Mouse (Mus musculus) forelimb bud, embryonic 11.5 days (tissue): Measurements from ENCODE around the gene Rapgef2.
"Not testable (repeated sequence)": the region's sequence is repeated elsewhere in the genome, so short reads cannot be mapped to it uniquely, and the experiment has no call there.

Experiments used
- DNase-seq: peaks from one replicate; pipeline ENCODE4 v3.0.0-alpha.2; 2012; ENCODE audit warnings: low read depth, low spot score

Rapgef2 gene

DNA sequence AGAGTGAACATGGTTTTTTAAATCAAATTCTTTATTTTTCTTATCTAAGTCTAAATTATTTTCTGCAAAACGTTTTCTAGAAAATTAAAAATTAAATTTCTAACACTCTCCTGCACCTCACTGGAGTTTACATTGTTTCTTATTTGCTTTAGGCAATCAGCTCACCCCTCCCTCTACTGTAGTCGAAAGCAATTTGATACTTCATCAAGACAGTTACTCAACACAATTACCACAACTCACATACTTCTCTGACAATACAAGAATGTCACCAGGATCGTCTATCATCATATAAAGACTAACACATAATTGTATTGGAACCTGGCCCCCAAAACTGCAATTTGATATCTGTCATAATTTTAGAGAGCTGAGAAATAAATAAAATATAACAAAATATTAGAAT, 51.8 kb downstream of the Rapgef2 start:
- no peak for DNase-seq

DNA sequence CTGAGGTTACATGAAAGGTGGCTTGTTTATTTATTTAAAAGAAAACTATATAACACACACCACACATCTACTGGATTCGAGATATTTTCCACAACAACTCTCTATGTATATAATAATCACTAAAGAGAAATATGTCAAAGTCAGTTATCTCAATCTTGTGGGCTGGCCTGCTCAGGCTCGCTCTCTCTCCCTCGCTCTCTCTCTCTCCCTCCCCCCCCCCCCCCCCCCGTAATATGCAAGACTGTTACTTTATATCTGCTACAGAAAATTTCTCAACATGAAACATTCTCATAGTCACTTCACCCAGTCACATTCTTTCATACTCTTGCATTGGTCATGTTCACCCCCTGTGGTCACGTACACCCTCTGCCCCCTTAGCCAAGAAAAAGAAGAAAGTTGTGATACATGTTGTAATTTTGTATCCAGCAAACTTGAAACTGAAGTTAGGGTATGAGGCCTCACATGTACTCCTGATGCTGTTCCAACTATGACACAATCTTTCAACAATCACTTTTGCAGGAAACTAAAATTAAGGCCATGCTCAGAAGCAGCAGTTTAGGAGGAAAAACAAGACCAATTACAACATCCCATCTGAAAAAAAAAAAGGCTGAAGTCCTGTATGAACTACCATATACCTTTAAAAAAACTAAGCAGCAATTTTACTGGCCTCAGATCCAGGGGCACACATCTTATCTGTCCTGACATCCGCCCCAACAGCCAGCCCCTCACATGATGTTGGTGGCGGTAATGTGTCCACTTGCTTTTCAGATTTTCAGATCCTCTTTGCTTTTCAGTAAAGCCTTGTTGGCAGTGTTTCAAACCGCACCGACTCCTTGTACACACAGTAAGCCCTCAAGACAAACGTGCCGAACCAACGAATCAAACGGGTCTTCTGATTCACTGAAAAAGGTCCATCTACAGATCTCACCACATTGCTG, 52.6 kb downstream of the Rapgef2 start:
- no peak for DNase-seq

DNA sequence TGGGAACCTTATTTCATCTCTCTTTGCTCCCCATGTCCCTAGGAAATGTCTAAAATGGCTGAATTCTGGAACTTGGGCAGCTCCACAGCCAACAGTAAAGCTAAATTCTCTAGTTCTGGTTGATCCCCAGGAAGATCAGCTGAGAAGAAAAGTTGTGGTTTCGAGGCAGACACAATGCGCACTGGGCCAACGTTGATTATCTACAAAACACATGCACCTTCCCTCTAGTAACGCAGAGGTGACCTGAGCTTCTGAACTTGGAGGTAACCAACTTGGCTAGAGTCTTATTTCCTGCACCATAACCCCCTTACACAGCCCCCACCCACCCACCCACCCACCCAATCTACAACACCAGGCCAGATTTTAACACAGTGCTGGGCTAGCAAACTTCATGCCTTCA, 55.6 kb downstream of the Rapgef2 start:
- DNase-seq, result no peak

DNA sequence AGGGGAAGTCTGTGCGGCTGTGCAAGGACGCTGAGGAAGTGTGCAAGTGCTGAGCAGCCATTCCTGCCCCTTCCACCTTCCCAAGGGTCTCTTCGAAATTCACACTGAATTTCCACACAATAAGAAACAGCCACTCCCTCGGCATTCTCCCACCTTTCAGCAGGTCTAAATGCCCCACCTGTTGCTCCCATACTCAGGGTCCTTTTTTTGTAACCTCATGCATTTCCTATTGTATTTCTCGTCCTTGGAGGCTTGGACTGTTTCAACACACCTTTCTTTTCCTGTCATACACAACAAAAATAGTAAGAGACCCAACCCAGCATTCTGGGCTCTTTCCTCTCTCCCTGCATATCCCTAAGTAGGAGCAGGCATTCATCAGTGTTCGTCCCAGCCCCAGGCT, 56.8 kb downstream of the Rapgef2 start:
- DNase-seq, result no peak

DNA sequence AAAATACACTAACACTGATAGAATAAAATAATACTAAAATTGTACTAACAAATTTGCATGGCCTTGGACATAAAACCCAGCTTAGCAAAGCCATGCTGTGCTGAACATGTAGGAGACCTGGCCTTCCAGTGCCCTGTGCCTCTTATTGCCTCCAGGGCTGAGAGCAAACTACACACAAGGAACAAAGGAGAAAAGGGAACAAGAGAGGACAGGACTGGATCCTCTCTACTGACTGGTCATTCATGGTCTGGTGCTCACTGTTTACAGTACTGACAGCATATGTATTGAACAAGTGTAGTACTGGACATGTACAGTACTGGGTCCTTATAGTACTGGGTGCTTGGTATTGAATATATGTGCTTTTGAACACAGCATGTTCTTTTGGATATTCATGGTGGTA, 58.0 kb downstream of the Rapgef2 start:
- DNase-seq, result no peak

DNA sequence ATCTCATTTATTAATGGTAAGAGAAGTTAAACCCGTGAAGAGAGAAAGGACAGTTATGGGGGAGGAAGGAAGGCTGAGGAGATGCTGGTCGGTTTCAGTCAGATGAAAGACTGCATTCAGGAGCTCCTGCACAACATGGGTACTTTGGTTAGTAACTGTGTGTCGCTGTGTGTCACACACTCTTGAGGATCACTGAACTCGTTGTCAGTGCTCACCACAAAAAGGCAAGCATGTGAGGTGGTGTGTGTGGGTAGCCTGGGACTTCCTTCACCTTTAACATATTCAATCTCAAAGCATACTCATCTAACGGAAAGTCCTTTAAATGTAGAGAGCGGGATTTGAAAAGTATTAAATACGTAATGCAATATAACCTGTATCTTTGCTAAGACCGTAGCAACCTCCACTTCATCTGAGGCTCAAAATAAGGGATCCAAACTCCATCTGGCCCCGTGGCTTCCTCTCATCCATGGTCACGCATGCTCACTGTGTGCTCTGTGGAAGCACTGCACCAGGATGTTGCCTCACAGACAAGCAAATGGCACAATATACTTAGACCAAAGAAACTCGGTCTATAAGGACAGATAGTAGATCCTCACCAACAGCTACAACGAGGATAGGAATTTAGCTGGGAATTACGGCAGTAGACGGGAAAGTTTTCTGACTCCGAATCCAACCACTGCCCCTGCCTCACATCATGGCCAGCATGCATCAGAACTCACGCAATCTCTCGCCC, 58.8 kb downstream of the Rapgef2 start:
- no peak for DNase-seq

DNA sequence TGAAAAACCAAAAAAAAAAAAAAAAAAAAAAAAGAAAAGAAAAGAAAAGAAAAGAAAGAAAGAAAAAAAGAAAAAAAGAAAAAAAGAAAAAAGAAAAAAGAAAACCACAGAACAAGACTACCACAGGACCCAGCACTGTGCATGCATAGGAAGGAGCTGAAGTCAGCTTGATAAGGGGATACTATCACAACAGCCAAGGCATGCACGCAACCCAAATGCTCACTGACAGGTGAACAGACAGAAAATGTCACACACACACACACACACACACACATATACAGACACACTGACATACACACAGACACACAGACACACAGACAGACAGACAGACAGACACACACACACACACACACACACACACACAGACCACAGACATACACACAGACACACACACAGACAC, 59.5 kb downstream of the Rapgef2 start:
- not testable (repeated sequence) for DNase-seq

DNA sequence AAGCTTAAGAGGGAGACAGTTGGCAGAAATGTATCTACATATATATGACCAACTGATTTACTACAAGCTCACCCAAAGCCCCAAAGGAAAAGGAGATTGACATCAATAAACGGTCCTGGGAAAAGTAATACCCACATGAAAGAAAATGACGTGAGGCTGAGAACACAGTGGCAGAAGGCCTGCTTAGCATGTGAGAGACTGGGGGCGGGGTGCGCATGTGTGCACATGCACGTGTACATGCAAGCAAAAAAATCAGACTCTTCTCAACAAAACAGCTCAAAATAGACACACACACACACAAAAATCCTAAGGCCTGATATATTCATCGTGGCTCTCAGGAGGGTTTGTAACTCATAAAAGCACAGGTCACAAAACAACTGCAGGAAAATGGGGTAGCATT, 60.4 kb downstream of the Rapgef2 start:
- no peak for DNase-seq

DNA sequence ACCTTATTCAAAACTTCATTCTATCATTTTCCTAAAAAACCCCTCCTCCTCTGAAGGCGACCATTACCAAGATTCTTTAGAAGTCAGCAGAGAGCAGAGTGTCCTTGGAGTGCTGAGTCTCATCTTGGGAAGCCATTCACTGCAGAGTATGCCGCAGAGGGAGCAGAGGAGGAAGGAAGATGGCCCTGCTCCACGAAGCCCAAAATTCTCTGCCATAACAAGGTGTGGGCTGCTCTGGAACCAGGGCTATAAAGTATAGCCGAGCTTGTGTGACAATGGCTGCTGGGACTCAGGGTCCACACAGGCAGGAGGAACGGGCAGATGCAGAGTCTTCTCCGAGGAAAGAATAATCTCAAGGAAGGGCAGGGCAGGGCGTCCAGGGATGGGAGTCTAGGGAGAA, 62.0 kb downstream of the Rapgef2 start:
- DNase-seq, result no peak

DNA sequence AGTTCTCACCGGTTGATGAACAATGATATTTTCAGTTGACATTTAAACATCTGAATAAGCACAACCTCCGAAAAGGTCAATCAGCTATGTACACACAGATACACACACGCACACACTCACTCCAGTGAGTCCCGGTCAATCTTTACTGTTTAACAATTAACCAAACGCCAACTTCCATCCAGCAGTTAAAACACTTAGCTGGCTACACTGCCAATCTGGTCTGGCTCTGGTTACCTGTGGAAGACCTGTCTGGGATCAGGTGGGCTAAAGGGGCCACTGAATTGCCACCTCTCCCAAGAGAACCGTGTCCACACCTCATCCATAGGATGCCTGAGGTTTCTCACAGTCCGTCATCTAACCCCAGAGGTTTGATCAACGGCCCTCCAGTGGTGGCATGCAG, 63.0 kb downstream of the Rapgef2 start:
- no peak for DNase-seq

DNA sequence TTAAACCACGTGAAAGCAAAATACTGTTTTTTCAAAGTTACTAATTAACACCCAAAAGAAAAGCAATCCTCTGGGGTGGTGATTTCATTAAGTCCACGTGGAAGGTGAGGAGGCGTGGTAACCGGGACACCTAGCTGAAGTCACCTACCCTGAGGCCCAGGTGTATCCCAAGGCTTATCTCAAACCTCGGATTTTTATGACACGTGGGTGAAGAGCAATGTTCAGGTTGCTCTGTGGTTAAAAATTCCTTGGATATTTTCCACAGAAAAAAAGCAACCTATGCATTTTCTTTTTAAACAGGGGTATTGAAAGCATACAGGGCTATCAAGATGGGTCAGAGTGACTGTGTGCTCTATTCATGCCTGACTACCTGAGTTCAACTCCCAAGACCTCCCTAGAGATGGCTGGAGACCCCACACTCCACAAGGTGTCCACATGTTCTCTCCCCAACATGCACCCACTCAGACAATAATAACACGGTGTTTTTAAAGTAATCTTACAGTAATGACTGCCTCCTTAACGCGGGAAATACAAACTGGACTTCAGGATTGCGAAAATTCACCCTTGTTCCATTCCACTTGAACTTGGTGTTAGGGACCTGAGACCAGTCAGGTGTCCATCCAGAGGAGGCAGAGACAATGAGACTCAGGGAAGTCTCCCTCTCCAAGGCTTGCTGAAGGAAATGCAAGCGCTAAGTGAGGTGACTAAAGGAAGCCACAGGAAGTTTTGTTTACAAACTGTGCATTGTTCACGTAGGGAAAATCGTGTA, 63.9 kb downstream of the Rapgef2 start:
- DNase-seq, result no peak

DNA sequence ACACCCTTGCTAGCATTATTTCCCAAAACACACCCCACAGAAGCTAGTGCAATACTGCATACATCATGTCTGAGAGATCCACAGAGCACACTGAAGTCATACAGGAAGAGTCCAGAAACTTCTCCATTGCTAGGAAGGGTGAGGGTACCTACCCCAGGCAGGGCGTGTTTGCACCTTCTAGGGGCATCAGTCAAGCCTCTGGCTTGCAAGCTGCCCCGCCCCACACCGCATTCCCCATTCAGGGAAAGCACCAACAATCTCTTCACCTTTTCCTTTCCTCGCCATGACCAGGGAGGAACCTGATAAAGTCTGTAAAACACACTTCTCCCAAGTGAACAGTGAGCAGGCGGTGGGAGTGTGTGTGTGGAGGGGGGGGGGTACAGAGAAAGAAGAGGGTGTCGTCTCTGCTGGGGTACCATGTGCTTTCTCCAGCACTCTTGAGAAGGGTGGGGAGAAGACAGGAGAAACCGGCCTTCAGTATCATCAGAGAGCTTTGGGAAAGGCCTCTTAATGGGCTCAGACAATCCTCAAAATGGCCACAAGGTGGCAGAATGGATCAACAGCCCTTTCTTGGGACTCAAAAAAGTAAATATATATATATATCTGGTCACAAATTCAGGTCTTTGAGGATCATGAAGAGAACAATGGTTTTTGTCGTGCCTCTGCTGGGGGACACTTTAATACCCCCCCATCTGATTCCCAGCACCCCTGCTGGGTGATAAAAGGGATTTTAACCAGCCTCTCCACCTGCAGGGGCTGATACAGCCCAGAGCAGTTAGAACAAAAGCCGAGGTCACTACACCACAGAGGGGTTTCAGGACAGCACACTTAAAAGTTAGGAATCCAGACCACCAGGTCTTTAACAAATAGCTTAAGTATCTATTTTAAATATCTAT, 64.8 kb downstream of the Rapgef2 start:
- DNase-seq, result peak; percentile 74

DNA sequence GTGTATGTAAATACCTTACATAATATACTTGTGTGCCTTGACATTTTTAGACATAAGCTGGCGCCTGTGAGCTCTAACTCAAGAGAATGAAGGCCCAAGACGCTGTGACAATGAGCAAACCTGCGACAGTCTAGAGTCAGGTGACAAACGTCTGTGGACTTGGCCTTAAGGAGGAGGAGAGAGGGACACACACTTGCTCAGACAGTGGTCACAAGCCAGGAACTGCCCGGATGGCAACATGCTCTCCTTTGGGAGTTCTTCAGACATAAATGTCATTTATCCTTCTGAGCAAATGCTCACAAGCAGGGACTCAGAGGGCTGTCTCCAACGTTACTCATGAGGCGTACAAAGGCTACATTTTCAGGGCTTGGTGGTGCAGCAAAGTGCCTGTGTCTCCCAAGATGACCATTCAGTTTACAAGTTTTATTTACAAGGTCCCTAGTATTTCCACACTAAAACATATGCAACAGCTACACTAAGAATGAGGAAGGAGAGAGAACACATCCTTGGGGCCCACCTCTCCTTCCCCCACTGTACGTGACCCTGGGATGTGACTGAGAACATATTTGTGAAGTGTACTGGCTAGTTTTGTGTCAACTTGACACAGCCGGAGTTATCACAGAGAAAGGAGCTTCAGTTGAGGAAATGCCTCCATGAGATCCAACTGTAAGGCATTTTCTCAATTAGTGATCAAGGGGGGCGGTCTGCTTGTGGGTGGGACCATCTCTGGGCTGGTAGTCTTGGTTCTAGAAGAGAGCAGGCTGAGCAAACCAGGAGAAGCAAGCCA, 67.0 kb downstream of the Rapgef2 start:
- no peak for DNase-seq

DNA sequence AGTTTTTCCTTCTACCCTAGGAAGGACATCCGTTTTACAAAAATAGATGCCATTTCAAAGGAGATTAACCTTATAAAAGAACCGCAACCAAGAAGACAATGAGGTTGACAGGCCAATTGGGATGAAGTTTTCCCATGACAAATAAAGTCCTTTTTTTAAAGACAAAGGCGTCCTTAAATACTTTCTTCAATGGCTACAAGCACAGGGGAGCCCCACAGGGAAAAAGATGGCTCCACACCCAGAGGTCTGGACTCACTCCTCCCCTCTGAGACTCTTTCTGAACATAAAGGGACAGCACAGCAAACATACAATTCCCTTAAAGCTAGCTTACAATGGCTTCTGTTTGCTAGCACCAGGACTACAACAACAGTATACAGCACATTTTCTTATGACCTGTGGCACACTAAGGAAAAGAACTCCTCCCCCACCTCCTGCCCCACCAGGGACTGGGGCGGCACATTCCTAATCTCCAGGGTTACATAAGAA, 67.7 kb downstream of the Rapgef2 start:
- no peak for DNase-seq

DNA sequence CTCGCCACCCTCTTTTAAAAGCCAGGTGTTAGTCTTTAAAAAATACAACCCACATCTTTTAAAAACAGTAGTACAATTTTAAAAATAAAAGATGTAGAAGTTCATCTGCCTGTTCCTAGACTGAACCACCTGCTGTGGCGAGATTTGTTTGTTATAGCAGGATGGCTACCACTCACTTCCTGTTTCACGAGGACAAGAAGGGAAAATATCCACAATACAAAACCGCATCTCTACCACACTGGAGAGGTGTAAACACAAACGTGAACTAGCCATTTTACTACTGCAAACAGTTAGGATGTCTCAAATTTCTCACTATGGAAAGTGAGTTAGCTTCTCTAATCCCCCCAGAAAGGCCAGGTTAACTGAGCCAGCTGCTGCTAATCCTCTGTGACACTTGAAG, 76.1 kb downstream of the Rapgef2 start:
- DNase-seq, result no peak

DNA sequence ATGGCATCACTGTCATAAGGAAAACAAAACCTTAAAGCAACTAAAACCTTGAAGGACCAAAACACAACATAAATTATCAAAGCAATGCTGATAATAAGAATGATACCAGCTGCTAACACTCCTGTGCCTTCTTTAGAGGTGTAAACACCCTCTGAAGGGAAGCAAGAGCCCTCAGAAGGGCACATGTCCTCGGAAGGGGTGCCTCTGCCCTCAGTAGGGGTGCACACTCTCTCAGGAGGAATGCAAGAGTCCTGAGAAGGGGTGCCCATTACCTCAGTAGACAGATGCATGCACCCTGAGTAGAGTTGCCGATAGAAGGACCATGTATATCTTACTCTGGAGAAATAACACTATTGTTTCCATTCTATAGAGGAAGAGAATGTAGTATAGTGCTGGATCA, 79.1 kb downstream of the Rapgef2 start:
- no peak for DNase-seq

DNA sequence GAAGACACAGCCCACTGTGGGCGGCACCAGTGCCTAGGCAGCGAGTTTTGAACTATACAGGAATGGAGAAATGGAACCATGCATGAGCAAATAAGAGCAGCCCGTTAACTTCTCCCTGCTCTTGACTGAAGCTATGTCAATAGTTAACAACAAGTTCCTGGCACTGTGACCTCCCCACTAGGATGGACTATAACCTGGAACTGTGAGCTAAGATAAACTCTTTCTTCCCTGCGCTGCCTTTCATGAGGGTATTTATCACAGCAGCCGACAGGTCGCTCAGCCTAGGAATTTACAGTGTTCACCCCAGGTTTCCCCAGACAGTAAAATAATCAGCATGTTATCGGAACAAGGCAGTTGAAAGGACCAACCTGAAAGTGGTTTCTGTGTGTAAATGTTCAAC, 79.8 kb downstream of the Rapgef2 start:
- no peak for DNase-seq

DNA sequence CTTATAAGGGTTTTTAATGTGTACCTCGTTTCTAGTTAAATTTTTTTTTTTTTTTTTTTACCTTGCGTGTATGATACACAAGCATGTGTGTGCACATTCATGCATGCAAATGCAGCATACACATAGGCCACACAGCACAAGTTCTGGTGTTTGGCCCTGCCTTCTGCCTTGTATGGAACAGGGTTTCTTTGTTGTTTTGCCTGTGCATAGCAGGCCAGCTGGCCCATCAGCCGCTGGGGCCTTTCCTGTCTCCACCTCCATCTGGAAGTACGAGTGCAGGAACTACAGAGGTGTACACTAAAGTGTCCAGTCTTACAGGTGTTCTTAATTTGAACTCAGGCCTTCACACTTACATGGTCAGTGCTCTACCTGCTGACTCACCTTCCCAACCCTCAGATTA, 80.3 kb downstream of the Rapgef2 start:
- peak; percentile 43 for DNase-seq

DNA sequence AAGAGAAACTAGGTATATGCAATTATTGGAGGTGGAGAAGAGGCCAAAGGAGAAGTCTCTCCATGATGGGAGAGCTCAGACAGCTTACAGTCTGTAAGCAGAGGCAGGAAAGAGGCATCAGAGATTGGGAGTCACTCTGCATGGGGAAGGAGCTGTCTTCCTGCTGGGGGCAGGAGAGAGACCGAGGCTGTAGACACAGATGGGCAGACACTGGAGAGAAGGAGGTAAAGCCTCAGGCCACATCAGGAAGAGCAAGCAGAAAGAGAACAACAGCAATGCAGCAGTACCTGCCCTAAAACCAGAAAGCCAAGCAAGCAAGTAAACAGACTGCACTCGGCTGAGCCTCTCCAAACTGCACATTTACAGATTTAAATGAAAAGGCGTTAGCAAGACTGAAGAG, 81.2 kb downstream of the Rapgef2 start:
- no peak for DNase-seq

DNA sequence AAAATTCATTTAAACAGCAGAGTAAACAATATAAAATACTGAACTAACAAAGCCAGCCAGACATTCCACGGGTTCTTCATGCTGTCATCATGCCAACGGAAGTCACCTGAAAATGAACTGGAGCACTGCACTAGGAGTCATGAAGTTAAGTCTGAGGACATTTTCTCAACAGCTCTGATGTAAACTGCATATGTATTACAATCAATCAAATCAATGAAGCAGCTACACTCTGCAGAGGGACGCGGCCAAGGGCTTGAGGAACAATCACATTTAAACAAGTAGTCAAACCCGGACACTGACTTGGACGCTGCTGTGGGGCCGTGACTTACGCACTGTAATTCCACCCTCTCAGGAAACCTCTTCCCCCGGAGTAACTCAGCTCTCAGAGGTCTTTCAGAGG, 82.1 kb downstream of the Rapgef2 start:
- no peak for DNase-seq
